12 mouse cellular contexts compared by ENCODE assay signal in the genomic region with DNA sequence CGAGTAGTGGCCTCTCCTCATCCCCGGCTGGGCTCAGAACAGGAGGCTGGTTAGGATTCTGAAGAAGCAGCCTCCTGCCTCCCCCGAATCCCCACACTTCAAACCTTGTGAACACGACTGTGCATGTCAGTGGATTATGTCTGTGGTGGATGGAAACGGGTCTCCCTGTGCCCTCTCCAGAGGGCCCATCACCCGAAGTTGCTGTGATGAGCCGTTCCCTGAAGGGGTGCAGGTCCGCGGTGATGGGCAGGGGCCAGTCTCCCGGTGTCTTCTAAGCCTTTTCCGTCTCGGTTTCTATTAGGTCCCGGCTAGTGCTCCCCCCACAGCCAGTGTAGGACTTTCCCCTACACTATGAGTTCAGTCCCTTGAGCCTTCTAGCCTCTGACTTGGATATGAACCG. TPM values are rescaled to one million over a fixed set of nuclear protein-coding genes. Genes with fewer than 3 reads are reported as not detected.
DNase-seq lines count a peak whose midpoint lies in the region; ATAC-seq and TF ChIP-seq lines count a peak whose summit lies in the region.
"Had no signal": no experiment of that assay in that cellular context is flagged by ENCODE, and none has a peak within 500 bp of the region (broad histone marks: within the 10 kb centered on the region; RNA-seq: fewer than 3 reads in every experiment).

No protein-coding gene starts in this region.

- peaks cover under 1% of the 10 kb centered on the region; the same call in 1 of the 2 replicates for H3K27me3 ChIP-seq in lung, embryonic 15.5 days
- peaks cover 31% of the 10 kb centered on the region for H3K27me3 ChIP-seq in hindbrain, embryonic 13.5 days
- peaks cover 22% of the 10 kb centered on the region for H3K27me3 ChIP-seq in neural tube, embryonic 13.5 days

- peaks cover 30% of the 10 kb centered on the region for H3K36me3 ChIP-seq in lung, embryonic 15.5 days
- peaks cover 43% of the 10 kb centered on the region for H3K36me3 ChIP-seq in hindbrain, embryonic 13.5 days
- H3K36me3 ChIP-seq in neural tube, embryonic 13.5 days: peaks cover 42% of the 10 kb centered on the region

- H3K4me3 ChIP-seq in gastrocnemius, adult 2 months: no peak overlapping the region
- H3K4me3 ChIP-seq in lung, embryonic 15.5 days: peak overlapping the region; percentile 87; the same call in 1 of the 2 replicates
- 0 out of 2 replicates have a peak overlapping the region, but pooled peaks have one; percentile 81 for H3K4me3 ChIP-seq in hindbrain, embryonic 13.5 days
- H3K4me3 ChIP-seq in neural tube, embryonic 13.5 days: no peak overlapping the region

- TF ChIP-seq CTCF in gastrocnemius, adult 2 months (IDR thresholded peaks at IDR 0.05): no peak

- ATAC-seq in lung, embryonic 15.5 days (ENCODE audit: borderline replicate concordance, extremely low read depth, low FRiP score, low TSS enrichment): no peak
- ATAC-seq in hindbrain, embryonic 13.5 days (ENCODE audit: low FRiP score): no peak
- no peak for ATAC-seq in neural tube, embryonic 13.5 days (ENCODE audit: low read depth)

- H3K4me1 ChIP-seq in lung, embryonic 15.5 days: peaks cover 19% of the 10 kb centered on the region
- H3K4me1 ChIP-seq in hindbrain, embryonic 13.5 days (replicated peaks): peaks cover 29% of the 10 kb centered on the region
- H3K4me1 ChIP-seq in neural tube, embryonic 13.5 days (replicated peaks): peaks cover 26% of the 10 kb centered on the region

- H3K27ac ChIP-seq in gastrocnemius, adult 2 months: no peak overlapping the region
- H3K27ac ChIP-seq in lung, embryonic 15.5 days: no peak overlapping the region
- no peak overlapping the region for H3K27ac ChIP-seq in hindbrain, embryonic 13.5 days
- no peak overlapping the region for H3K27ac ChIP-seq in neural tube, embryonic 13.5 days (replicated peaks)

- no peak overlapping the region for H3K9ac ChIP-seq in lung, embryonic 15.5 days
- H3K9ac ChIP-seq in hindbrain, embryonic 13.5 days: peak overlapping the region; percentile 98
- peak overlapping the region; percentile 97; the same call in 1 of the 2 replicates for H3K9ac ChIP-seq in neural tube, embryonic 13.5 days

- no peaks in the 10 kb centered on the region for H3K9me3 ChIP-seq in lung, embryonic 15.5 days
- H3K9me3 ChIP-seq in hindbrain, embryonic 13.5 days: no peaks in the 10 kb centered on the region
- H3K9me3 ChIP-seq in neural tube, embryonic 13.5 days: no peaks in the 10 kb centered on the region

- peak; percentile 13 for DNase-seq in gastrocnemius, adult 2 months
- no peak for DNase-seq in gastrocnemius, postnatal 4 days (ENCODE audit: low spot score in 2 of 2)
- DNase-seq in lung, postnatal 10 days: no peak
- no peak for DNase-seq in layer of hippocampus, postnatal 10 days (ENCODE audit: low spot score in 2 of 2)
- DNase-seq in kidney, postnatal 10 days: no peak
- DNase-seq: B cell, adult 2 months; embryo, embryonic 11 days; lung, adult 2 months had no signal

- WGBS in lung, embryonic 15.5 days: 80% methylated on average over 14 of the region's 14 CpGs
- 84% methylated on average over 14 of the region's 14 CpGs for WGBS in hindbrain, embryonic 13.5 days
- WGBS in neural tube, embryonic 13.5 days: 91% methylated on average over 14 of the region's 14 CpGs

- H3K4me2 ChIP-seq in lung, embryonic 15.5 days: peak overlapping the region; percentile 86; the same call in 1 of the 2 replicates
- peak overlapping the region; percentile 91 for H3K4me2 ChIP-seq in hindbrain, embryonic 13.5 days
- peak overlapping the region; percentile 98; the same call in 1 of the 2 replicates for H3K4me2 ChIP-seq in neural tube, embryonic 13.5 days

- intact Hi-C loops in gastrocnemius, adult 2 months (cut with DNase I): no loop called here

RNA-seq across cellular contexts. Expression of a gene that starts 1.8 kb away (rescaled TPM):
- total RNA-seq in gastrocnemius, adult 2 months (2021): 10 to 100 TPM; 18.1 to 19.3 TPM
- 10 to 100 TPM; 21.3 to 26.0 TPM for total RNA-seq in gastrocnemius, postnatal 4 days (2021)
- polyA plus RNA-seq in lung, embryonic 15.5 days (2015; fragmentation: Nextera tagmentation; extraction: Ambion mirVana): 25.2 and 26.0 TPM in 2 replicates
- 17.2 and 18.4 TPM in 2 replicates for polyA plus RNA-seq in hindbrain, embryonic 13.5 days (2015; fragmentation: Nextera tagmentation; extraction: Ambion mirVana)
- polyA plus RNA-seq in neural tube, embryonic 13.5 days (2015; fragmentation: Nextera tagmentation; extraction: Ambion mirVana): 17.9 and 21.7 TPM in 2 replicates
- 10 to 100 TPM; 27.9 to 33.9 TPM for total RNA-seq in layer of hippocampus, postnatal 10 days (2021)

RNA-seq across cellular contexts. Expression of a gene that starts 7.4 kb away (rescaled TPM):
- not detected for total RNA-seq in gastrocnemius, adult 2 months (2021)
- not detected for total RNA-seq in gastrocnemius, postnatal 4 days (2021)
- polyA plus RNA-seq in lung, embryonic 15.5 days (2015; fragmentation: Nextera tagmentation; extraction: Ambion mirVana): not detected in 2 replicates
- 0.38 and 0.79 TPM in 2 replicates for polyA plus RNA-seq in hindbrain, embryonic 13.5 days (2015; fragmentation: Nextera tagmentation; extraction: Ambion mirVana)
- polyA plus RNA-seq in neural tube, embryonic 13.5 days (2015; fragmentation: Nextera tagmentation; extraction: Ambion mirVana): 0.24 and 0.26 TPM in 2 replicates
- not detected for total RNA-seq in layer of hippocampus, postnatal 10 days (2021)
- total RNA-seq: granulocyte monocyte progenitor cell, adult 5-6 weeks had no signal
- polyA plus RNA-seq: lung, adult 2 months had no signal

RNA-seq across cellular contexts. Expression of a gene that starts 20.0 kb away (rescaled TPM):
- total RNA-seq in gastrocnemius, adult 2 months (2021): not detected
- total RNA-seq in gastrocnemius, postnatal 4 days (2021): under 1 TPM in 1 of 2 experiments, not detected in 1; 0.32 TPM
- 2.9 and 3.3 TPM in 2 replicates for polyA plus RNA-seq in lung, embryonic 15.5 days (2015; fragmentation: Nextera tagmentation; extraction: Ambion mirVana)
- polyA plus RNA-seq in hindbrain, embryonic 13.5 days (2015; fragmentation: Nextera tagmentation; extraction: Ambion mirVana): 5.2 and 7.7 TPM in 2 replicates
- 6.3 and 10.4 TPM in 2 replicates for polyA plus RNA-seq in neural tube, embryonic 13.5 days (2015; fragmentation: Nextera tagmentation; extraction: Ambion mirVana)
- 1 to 10 TPM; 3.1 to 4.0 TPM for total RNA-seq in layer of hippocampus, postnatal 10 days (2021)
- total RNA-seq: granulocyte monocyte progenitor cell, adult 5-6 weeks had no signal

RNA-seq across cellular contexts. Expression of a gene that starts 24.8 kb away (rescaled TPM):
- 1 to 10 TPM; 3.4 to 7.3 TPM for total RNA-seq in gastrocnemius, adult 2 months (2021)
- total RNA-seq in gastrocnemius, postnatal 4 days (2021): 10 to 100 TPM; 47.5 to 49.4 TPM
- polyA plus RNA-seq in lung, embryonic 15.5 days (2015; fragmentation: Nextera tagmentation; extraction: Ambion mirVana): 14.9 and 15.2 TPM in 2 replicates
- 9.0 and 9.3 TPM in 2 replicates for polyA plus RNA-seq in hindbrain, embryonic 13.5 days (2015; fragmentation: Nextera tagmentation; extraction: Ambion mirVana)
- 10.7 and 11.8 TPM in 2 replicates for polyA plus RNA-seq in neural tube, embryonic 13.5 days (2015; fragmentation: Nextera tagmentation; extraction: Ambion mirVana)
- 10 to 100 TPM; 21.4 to 23.1 TPM for total RNA-seq in layer of hippocampus, postnatal 10 days (2021)
- total RNA-seq: granulocyte monocyte progenitor cell, adult 5-6 weeks had no signal

RNA-seq across cellular contexts. Expression of a gene that starts 26.7 kb away (rescaled TPM):
- 100 to 1,000 TPM; 235 to 261 TPM for total RNA-seq in gastrocnemius, adult 2 months (2021)
- total RNA-seq in gastrocnemius, postnatal 4 days (2021): 100 to 1,000 TPM; 405 to 428 TPM
- polyA plus RNA-seq in lung, embryonic 15.5 days (2015; fragmentation: Nextera tagmentation; extraction: Ambion mirVana): 354 and 364 TPM in 2 replicates
- polyA plus RNA-seq in hindbrain, embryonic 13.5 days (2015; fragmentation: Nextera tagmentation; extraction: Ambion mirVana): 205 and 218 TPM in 2 replicates
- 198 and 217 TPM in 2 replicates for polyA plus RNA-seq in neural tube, embryonic 13.5 days (2015; fragmentation: Nextera tagmentation; extraction: Ambion mirVana)
- 100 to 1,000 TPM; 283 to 319 TPM for total RNA-seq in layer of hippocampus, postnatal 10 days (2021)

Comparison
In these comparisons a context has a peak if more than half of its experiments do, and no peak if none do; other contexts are left out.
1. H3K4me3 ChIP-seq: peak in lung, embryonic 15.5 days (single experiment) and hindbrain, embryonic 13.5 days (single experiment); none in gastrocnemius, adult 2 months (single experiment) and neural tube, embryonic 13.5 days (single experiment).
2. Peak in every context shown above with its lines, with median percentiles within 50 percentile points of each other: H3K4me2 ChIP-seq.